Mouse (Mus musculus): Measurements from ENCODE around the gene Nbeal1.

Gene Nbeal1

GRCm38 (mm10) chr1:60343630-60344455, 163.4 kb downstream of the Nbeal1 start:
- DNase-seq (ENCODE audit: low read depth, low spot score), result no peak

- DNase-seq (ENCODE audit: low read depth, low spot score), result no peak
Measured at GRCm38 (mm10) chr1:60344670-60345069, 164.3 kb downstream of the Nbeal1 start.

- DNase-seq (ENCODE audit: low read depth, low spot score), result no peak
Measured at GRCm38 (mm10) chr1:60345712-60346111, 165.3 kb downstream of the Nbeal1 start.

GRCm38 (mm10) chr1:60352786-60353185, 172.4 kb downstream of the Nbeal1 start:
- DNase-seq (ENCODE audit: low read depth, low spot score), result no peak

- DNase-seq (ENCODE audit: low read depth, low spot score), result no peak
Measured at GRCm38 (mm10) chr1:60361626-60362025, 181.2 kb downstream of the Nbeal1 start.

- no peak for DNase-seq (ENCODE audit: low read depth, low spot score)
Measured at GRCm38 (mm10) chr1:60376556-60376955, 196.2 kb downstream of the Nbeal1 start.

GRCm38 (mm10) chr1:60381910-60382309, 201.5 kb downstream of the Nbeal1 start:
- no peak for DNase-seq (ENCODE audit: low read depth, low spot score)

Data from skeletal muscle tissue, adult 2 months (tissue).